Mouse (Mus musculus): ENCODE measurements around the gene Scn3a. TPM values are rescaled to one million over a fixed set of nuclear protein-coding genes. Genes with fewer than 3 reads are reported as not detected.

Gene Scn3a
- polyA plus RNA-seq, 1 experiment from 2014 or later, result 70.3 TPM

GRCm38 (mm10) chr2:65421259-65422255 lies 145.9 kb downstream of the Scn3a start:
- H3K9me3 ChIP-seq (ENCODE audit: control insufficient read depth, low read length), result no peaks in the 10 kb centered on the region
- H3K27me3 ChIP-seq (ENCODE audit: control insufficient read depth, insufficient read depth, low read length), result no peaks in the 10 kb centered on the region
- WGBS, result 58% methylated on average over 11 of the region's 11 CpGs
- no peak overlapping the region for H3K4me2 ChIP-seq (ENCODE audit: low read depth, low read length)
- H3K4me3 ChIP-seq (ENCODE audit: low read depth, low read length), result no peak overlapping the region
- H3K9ac ChIP-seq (replicated peaks; ENCODE audit: low read depth, low read length), result no peak overlapping the region
- no peaks in the 10 kb centered on the region for H3K36me3 ChIP-seq (ENCODE audit: control insufficient read depth, insufficient read depth, low read length)
- ATAC-seq (ENCODE audit: low read depth), result no peak
- H3K27ac ChIP-seq (ENCODE audit: low read depth, low read length), result no peak overlapping the region
- H3K4me1 ChIP-seq (ENCODE audit: control insufficient read depth, insufficient read depth, low read length), result no peaks in the 10 kb centered on the region

GRCm38 (mm10) chr2:65418608-65419007 lies 148.8 kb downstream of the Scn3a start:
- no peaks in the 10 kb centered on the region for H3K36me3 ChIP-seq (ENCODE audit: control insufficient read depth, insufficient read depth, low read length)
- no peaks in the 10 kb centered on the region for H3K9me3 ChIP-seq (ENCODE audit: control insufficient read depth, low read length)
- no peak overlapping the region for H3K27ac ChIP-seq (ENCODE audit: low read depth, low read length)
- H3K4me3 ChIP-seq (ENCODE audit: low read depth, low read length), result no peak overlapping the region
- 44% methylated on average over 1 of the region's 1 CpGs for WGBS
- H3K27me3 ChIP-seq (ENCODE audit: control insufficient read depth, insufficient read depth, low read length), result no peaks in the 10 kb centered on the region
- H3K4me2 ChIP-seq (ENCODE audit: low read depth, low read length), result no peak overlapping the region
- peaks cover 7% of the 10 kb centered on the region for H3K4me1 ChIP-seq (ENCODE audit: control insufficient read depth, insufficient read depth, low read length)
- no peak overlapping the region for H3K9ac ChIP-seq (replicated peaks; ENCODE audit: low read depth, low read length)
- ATAC-seq (ENCODE audit: low read depth), result no peak

DNA sequence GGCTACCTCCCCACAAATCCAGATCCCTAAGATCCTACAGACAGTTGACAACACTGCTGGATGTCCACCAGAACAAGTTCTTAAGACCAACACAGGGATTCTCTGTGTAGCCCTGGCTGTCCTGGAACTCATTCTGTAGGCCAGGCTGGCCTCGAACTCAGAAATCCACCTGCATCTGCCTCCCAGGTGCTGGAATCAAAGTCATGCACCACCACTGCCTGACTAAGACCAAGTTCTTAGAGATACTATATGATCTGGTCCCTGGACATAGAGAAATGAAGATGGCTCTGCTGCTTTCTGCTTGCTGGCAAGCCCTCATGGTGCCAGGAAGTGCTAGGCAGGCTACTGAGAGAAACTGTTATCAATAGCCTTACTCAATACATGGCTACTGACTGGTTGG lies 150.9 kb downstream of the Scn3a start:
- no peak overlapping the region for H3K27ac ChIP-seq (ENCODE audit: low read depth, low read length)
- 95% methylated on average over 1 of the region's 1 CpGs for WGBS
- ATAC-seq (ENCODE audit: low read depth), result no peak

DNA sequence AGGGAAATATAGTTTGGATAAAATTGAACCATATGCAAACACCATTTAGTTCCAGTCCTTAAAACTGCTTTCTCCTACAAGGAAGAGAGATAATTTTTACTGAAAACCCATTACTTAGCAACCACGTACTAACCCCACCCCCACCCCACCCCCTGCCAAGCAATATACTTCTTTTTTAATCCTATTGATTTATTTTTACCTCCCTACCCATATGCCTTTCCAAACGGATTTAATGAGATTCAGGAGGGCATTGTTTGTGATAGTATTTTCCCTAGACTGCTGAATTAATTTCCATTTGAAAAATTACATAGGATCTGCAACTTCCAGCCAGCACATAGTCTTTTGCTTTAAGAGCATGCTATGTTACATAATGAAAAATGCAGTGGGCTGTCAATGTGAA lies 152.1 kb downstream of the Scn3a start:
- peak overlapping the region; percentile 53; the same call in 1 of the 2 replicates for H3K4me2 ChIP-seq (ENCODE audit: low read depth, low read length)
- peaks cover 7% of the 10 kb centered on the region for H3K4me1 ChIP-seq (ENCODE audit: control insufficient read depth, insufficient read depth, low read length)
- no peaks in the 10 kb centered on the region for H3K9me3 ChIP-seq (ENCODE audit: control insufficient read depth, low read length)
- 1% methylated on average over 2 of the region's 2 CpGs for WGBS
- H3K9ac ChIP-seq (replicated peaks; ENCODE audit: low read depth, low read length), result no peak overlapping the region
- no peaks in the 10 kb centered on the region for H3K27me3 ChIP-seq (ENCODE audit: control insufficient read depth, insufficient read depth, low read length)
- peak overlapping the region; percentile 80; the same call in 1 of the 2 replicates for H3K27ac ChIP-seq (ENCODE audit: low read depth, low read length)
- no peak overlapping the region for H3K4me3 ChIP-seq (ENCODE audit: low read depth, low read length)
- peak; percentile 23 for ATAC-seq (ENCODE audit: low read depth)
- no peaks in the 10 kb centered on the region for H3K36me3 ChIP-seq (ENCODE audit: control insufficient read depth, insufficient read depth, low read length)

More for the DNA sequence above, 150.9 kb downstream of the Scn3a start:
- no peak overlapping the region for H3K9ac ChIP-seq (replicated peaks; ENCODE audit: low read depth, low read length)
- peaks cover 7% of the 10 kb centered on the region for H3K4me1 ChIP-seq (ENCODE audit: control insufficient read depth, insufficient read depth, low read length)
- H3K4me2 ChIP-seq (ENCODE audit: low read depth, low read length), result no peak overlapping the region
- no peak overlapping the region for H3K4me3 ChIP-seq (ENCODE audit: low read depth, low read length)
- H3K9me3 ChIP-seq (ENCODE audit: control insufficient read depth, low read length), result no peaks in the 10 kb centered on the region
- no peaks in the 10 kb centered on the region for H3K27me3 ChIP-seq (ENCODE audit: control insufficient read depth, insufficient read depth, low read length)
- no peaks in the 10 kb centered on the region for H3K36me3 ChIP-seq (ENCODE audit: control insufficient read depth, insufficient read depth, low read length)

DNA sequence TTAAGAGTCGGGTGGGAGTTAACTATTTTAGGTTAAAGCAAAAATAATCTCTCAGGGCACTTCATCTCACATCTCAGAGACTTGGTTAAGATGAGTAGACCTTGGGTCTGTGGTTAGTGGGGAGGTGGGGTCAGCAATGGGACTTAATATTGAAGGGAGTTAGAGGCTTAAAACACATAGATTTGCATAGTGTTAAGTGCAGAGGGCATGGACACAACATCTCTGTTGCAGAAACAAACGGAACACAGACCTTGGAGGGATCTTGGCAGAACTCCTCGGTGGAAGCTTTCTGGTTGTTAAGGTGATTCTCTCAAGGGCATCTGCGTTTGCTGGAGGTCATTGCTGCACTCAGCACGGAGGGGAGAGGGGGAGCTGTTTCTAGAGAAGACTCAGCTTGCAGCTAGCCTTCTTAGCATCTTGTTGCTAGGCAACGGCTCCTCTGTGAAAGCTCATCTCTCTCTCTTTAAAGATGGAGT lies 152.6 kb downstream of the Scn3a start:
- H3K9me3 ChIP-seq (ENCODE audit: control insufficient read depth, low read length), result no peaks in the 10 kb centered on the region
- ATAC-seq (ENCODE audit: low read depth), result peak; percentile 89
- H3K9ac ChIP-seq (replicated peaks; ENCODE audit: low read depth, low read length), result no peak overlapping the region; the same call in 1 of the 2 replicates
- H3K36me3 ChIP-seq (ENCODE audit: control insufficient read depth, insufficient read depth, low read length), result no peaks in the 10 kb centered on the region
- peak overlapping the region; percentile 53 for H3K4me2 ChIP-seq (ENCODE audit: low read depth, low read length)
- no peaks in the 10 kb centered on the region for H3K27me3 ChIP-seq (ENCODE audit: control insufficient read depth, insufficient read depth, low read length)
- H3K4me3 ChIP-seq (ENCODE audit: low read depth, low read length), result 0 out of 2 replicates have a peak overlapping the region, but pooled peaks have one; percentile 2
- 3% methylated on average over 6 of the region's 6 CpGs for WGBS
- H3K27ac ChIP-seq (ENCODE audit: low read depth, low read length), result peak overlapping the region; percentile 80
- peaks cover 7% of the 10 kb centered on the region for H3K4me1 ChIP-seq (ENCODE audit: control insufficient read depth, insufficient read depth, low read length)

- Histone ChIP-seq H3K4me1 (ENCODE audit: control insufficient read depth, insufficient read depth, low read length) (peaks cover 7% of the 10 kb centered on the region), H3K27ac (ENCODE audit: low read depth, low read length) (peak overlapping the region; percentile 80), H3K4me2 (ENCODE audit: low read depth, low read length) (peak overlapping the region; percentile 53), H3K4me3 (ENCODE audit: low read depth, low read length) (peak overlapping the region; percentile 20; the same call in 1 of the 2 replicates), H3K9me3 (ENCODE audit: control insufficient read depth, low read length) (no peaks in the 10 kb centered on the region), H3K36me3 (ENCODE audit: control insufficient read depth, insufficient read depth, low read length) (no peaks in the 10 kb centered on the region), H3K27me3 (ENCODE audit: control insufficient read depth, insufficient read depth, low read length) (no peaks in the 10 kb centered on the region), H3K9ac (replicated peaks; ENCODE audit: low read depth, low read length) (peak overlapping the region; percentile 46; the same call in 1 of the 2 replicates)
- WGBS, result 0% methylated on average over 7 of the region's 7 CpGs
- peak; percentile 88 for ATAC-seq (ENCODE audit: low read depth)
Measured at GRCm38 (mm10) chr2:65414237-65414636, 153.2 kb downstream of the Scn3a start.

DNA sequence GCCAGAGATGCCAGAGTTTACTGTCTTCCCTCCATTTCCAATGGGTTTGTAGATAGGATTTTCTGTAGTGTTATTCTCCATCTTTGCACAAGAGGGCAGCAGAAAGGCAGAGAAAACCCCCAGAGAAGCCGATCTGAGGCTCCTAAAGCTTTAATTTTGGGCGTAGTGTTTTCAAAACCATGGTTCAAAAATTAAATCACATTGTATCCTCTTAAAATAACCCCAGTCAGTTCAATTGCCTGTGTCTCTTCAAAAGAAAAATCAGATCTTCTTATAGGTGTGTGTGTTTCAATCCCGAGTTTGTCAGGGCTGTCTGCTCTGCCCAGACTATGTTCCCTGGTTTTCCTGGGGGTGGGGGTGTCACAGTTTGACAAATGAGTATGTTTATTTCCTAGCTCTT lies 153.7 kb downstream of the Scn3a start:
- WGBS, result 0% methylated on average over 3 of the region's 3 CpGs
- no peak overlapping the region; the same call in 1 of the 2 replicates for H3K9ac ChIP-seq (replicated peaks; ENCODE audit: low read depth, low read length)
- no peaks in the 10 kb centered on the region for H3K9me3 ChIP-seq (ENCODE audit: control insufficient read depth, low read length)
- peak; percentile 50 for ATAC-seq (ENCODE audit: low read depth)
- no peaks in the 10 kb centered on the region for H3K36me3 ChIP-seq (ENCODE audit: control insufficient read depth, insufficient read depth, low read length)
- no peaks in the 10 kb centered on the region for H3K27me3 ChIP-seq (ENCODE audit: control insufficient read depth, insufficient read depth, low read length)
- H3K27ac ChIP-seq (ENCODE audit: low read depth, low read length), result peak overlapping the region; percentile 80
- peak overlapping the region; percentile 20; the same call in 1 of the 2 replicates for H3K4me3 ChIP-seq (ENCODE audit: low read depth, low read length)
- H3K4me2 ChIP-seq (ENCODE audit: low read depth, low read length), result peak overlapping the region; percentile 53
- peaks cover 7% of the 10 kb centered on the region for H3K4me1 ChIP-seq (ENCODE audit: control insufficient read depth, insufficient read depth, low read length)
